ENCODE assay signal across 10 mouse cellular contexts in genomic region chr17:3020406-3020805, GRCm38 (mm10).
DNase-seq lines count a peak whose midpoint lies in the region; ATAC-seq and TF ChIP-seq lines count a peak whose summit lies in the region.
"Had no signal": no experiment of that assay in that cellular context is flagged by ENCODE, and none has a peak within 500 bp of the region (broad histone marks: within the 10 kb centered on the region; RNA-seq: fewer than 3 reads in every experiment).

No protein-coding gene starts in this region.

- peak; percentile 69; the same call in 1 of the 2 replicates for ATAC-seq in forebrain, embryonic 12.5 days (ENCODE audit: low FRiP score)
- no peak for ATAC-seq in forebrain, embryonic 15.5 days (replicated peaks)
- ATAC-seq in lung, postnatal 0 days = peak; percentile 58
- peak; percentile 48 for ATAC-seq in liver, embryonic 12.5 days
- ATAC-seq in neural tube, embryonic 14.5 days (ENCODE audit: low read depth) = peak; percentile 72
- ATAC-seq in activated CD4-positive, CD25-positive, alpha-beta regulatory T cell, adult 4 months = no peak

- H3K27ac ChIP-seq in forebrain, embryonic 12.5 days = no peak overlapping the region
- H3K27ac ChIP-seq in forebrain, embryonic 15.5 days (replicated peaks) = no peak overlapping the region
- no peak overlapping the region for H3K27ac ChIP-seq in lung, postnatal 0 days (ENCODE audit: low read length)
- no peak overlapping the region for H3K27ac ChIP-seq in liver, embryonic 12.5 days
- no peak overlapping the region for H3K27ac ChIP-seq in neural tube, embryonic 14.5 days (ENCODE audit: low read depth, low read length)
- H3K27ac ChIP-seq: left cerebral cortex, adult 2 months had no signal

- H3K9ac ChIP-seq in forebrain, embryonic 12.5 days = no peak overlapping the region
- no peak overlapping the region for H3K9ac ChIP-seq in forebrain, embryonic 15.5 days (replicated peaks)
- no peak overlapping the region for H3K9ac ChIP-seq in lung, postnatal 0 days (replicated peaks; ENCODE audit: low read depth)
- no peak overlapping the region for H3K9ac ChIP-seq in liver, embryonic 12.5 days
- H3K9ac ChIP-seq in neural tube, embryonic 14.5 days (replicated peaks; ENCODE audit: low read depth, low read length) = no peak overlapping the region

- no peak overlapping the region for H3K4me3 ChIP-seq in forebrain, embryonic 12.5 days (replicated peaks)
- H3K4me3 ChIP-seq in forebrain, embryonic 15.5 days = no peak overlapping the region
- H3K4me3 ChIP-seq in lung, postnatal 0 days (ENCODE audit: low read depth, low read length) = no peak overlapping the region
- H3K4me3 ChIP-seq in lung, adult 2 months (replicated peaks; ENCODE audit: extremely low read depth, low read depth, low read length) = no peak overlapping the region
- H3K4me3 ChIP-seq in liver, embryonic 12.5 days = no peak overlapping the region
- no peak overlapping the region for H3K4me3 ChIP-seq in neural tube, embryonic 14.5 days (ENCODE audit: low read depth, low read length)
- H3K4me3 ChIP-seq: left cerebral cortex, adult 2 months had no signal

- no peaks in the 10 kb centered on the region for H3K27me3 ChIP-seq in forebrain, embryonic 12.5 days
- H3K27me3 ChIP-seq in forebrain, embryonic 15.5 days = no peaks in the 10 kb centered on the region
- no peaks in the 10 kb centered on the region for H3K27me3 ChIP-seq in lung, postnatal 0 days (replicated peaks; ENCODE audit: insufficient read depth, low read length)
- H3K27me3 ChIP-seq in liver, embryonic 12.5 days (replicated peaks) = no peaks in the 10 kb centered on the region
- H3K27me3 ChIP-seq in neural tube, embryonic 14.5 days (ENCODE audit: control insufficient read depth, insufficient read depth, low read length) = no peaks in the 10 kb centered on the region

- H3K9me3 ChIP-seq in forebrain, embryonic 12.5 days = peaks cover 74% of the 10 kb centered on the region
- H3K9me3 ChIP-seq in forebrain, embryonic 15.5 days = peaks cover 22% of the 10 kb centered on the region
- no peaks in the 10 kb centered on the region for H3K9me3 ChIP-seq in lung, postnatal 0 days (ENCODE audit: low read length)
- H3K9me3 ChIP-seq in liver, embryonic 12.5 days (replicated peaks) = peaks cover 70% of the 10 kb centered on the region
- peaks cover 17% of the 10 kb centered on the region for H3K9me3 ChIP-seq in neural tube, embryonic 14.5 days (ENCODE audit: control insufficient read depth, low read length)

- no peak for TF ChIP-seq EP300 in lung, postnatal 0 days (IDR thresholded peaks at IDR 0.05)

- no peak overlapping the region for H3K4me2 ChIP-seq in forebrain, embryonic 12.5 days
- H3K4me2 ChIP-seq in forebrain, embryonic 15.5 days (replicated peaks) = no peak overlapping the region
- H3K4me2 ChIP-seq in lung, postnatal 0 days (replicated peaks; ENCODE audit: low read depth, low read length) = no peak overlapping the region
- H3K4me2 ChIP-seq in liver, embryonic 12.5 days = no peak overlapping the region
- H3K4me2 ChIP-seq in neural tube, embryonic 14.5 days (ENCODE audit: low read depth, low read length) = no peak overlapping the region

- WGBS in forebrain, embryonic 12.5 days = 88% methylated on average over 1 of the region's 1 CpGs
- 84% methylated on average over 1 of the region's 1 CpGs for WGBS in forebrain, embryonic 15.5 days
- WGBS in lung, postnatal 0 days = 90% methylated on average over 1 of the region's 1 CpGs
- 86% methylated on average over 1 of the region's 1 CpGs for WGBS in lung, adult 2 months
- WGBS in liver, embryonic 12.5 days (ENCODE audit: insufficient replicate concordance) = 80% methylated on average over 1 of the region's 1 CpGs
- WGBS in neural tube, embryonic 14.5 days = 94% methylated on average over 1 of the region's 1 CpGs

- H3K4me1 ChIP-seq in forebrain, embryonic 12.5 days = no peaks in the 10 kb centered on the region
- no peaks in the 10 kb centered on the region for H3K4me1 ChIP-seq in forebrain, embryonic 15.5 days
- no peaks in the 10 kb centered on the region for H3K4me1 ChIP-seq in lung, postnatal 0 days (ENCODE audit: insufficient read depth, low read depth, low read length)
- H3K4me1 ChIP-seq in lung, adult 2 months (ENCODE audit: control insufficient read depth, insufficient read depth, low read length) = no peaks in the 10 kb centered on the region
- H3K4me1 ChIP-seq in liver, embryonic 12.5 days = no peaks in the 10 kb centered on the region
- no peaks in the 10 kb centered on the region for H3K4me1 ChIP-seq in neural tube, embryonic 14.5 days (ENCODE audit: control insufficient read depth, insufficient read depth, low read length)

- no peak for TF ChIP-seq POLR2A in lung, adult 2 months (IDR thresholded peaks at IDR 0.05; ENCODE audit: borderline replicate concordance, extremely low read depth, low read depth, low read length)

- H3K36me3 ChIP-seq in forebrain, embryonic 12.5 days (replicated peaks) = no peaks in the 10 kb centered on the region
- H3K36me3 ChIP-seq in forebrain, embryonic 15.5 days = no peaks in the 10 kb centered on the region
- no peaks in the 10 kb centered on the region for H3K36me3 ChIP-seq in lung, postnatal 0 days (ENCODE audit: insufficient read depth, low read length)
- H3K36me3 ChIP-seq in liver, embryonic 12.5 days = no peaks in the 10 kb centered on the region
- H3K36me3 ChIP-seq in neural tube, embryonic 14.5 days (ENCODE audit: control insufficient read depth, insufficient read depth, low read length) = no peaks in the 10 kb centered on the region

- no peak for DNase-seq in lung, postnatal 0 days (ENCODE audit: low spot score)
- no peak for DNase-seq in lung, adult 2 months
- DNase-seq in adrenal gland, adult 2 months = no peak
- DNase-seq: cerebellum, postnatal 14 days had no signal

- TF ChIP-seq CTCF in lung, postnatal 0 days (IDR thresholded peaks at IDR 0.05) = no peak
- no peak for TF ChIP-seq CTCF in lung, adult 2 months (IDR thresholded peaks at IDR 0.05; ENCODE audit: insufficient read depth, low read length)

Comparison
In these comparisons a context has a peak if more than half of its experiments do, and no peak if none do; other contexts are left out.
1. ATAC-seq: peak in forebrain, embryonic 12.5 days (single experiment), lung, postnatal 0 days (single experiment), liver, embryonic 12.5 days (single experiment) and neural tube, embryonic 14.5 days (single experiment); none in forebrain, embryonic 15.5 days (single experiment) and activated CD4-positive, CD25-positive, alpha-beta regulatory T cell, adult 4 months (single experiment).